Mouse (Mus musculus) liver, adult 2 months (tissue): Measurements from ENCODE around the gene Nav2. TPM values are rescaled to one million over a fixed set of nuclear protein-coding genes. Genes with fewer than 3 reads are reported as not detected.

Source experiments
- DNase-seq: peaks from one replicate; pipeline ENCODE4 v3.0.0-alpha.2; 2011; ENCODE audit warnings: low read depth, low spot score; ENCODE audit errors: extremely low read depth
- H3K27ac ChIP-seq: fragments of 200-500 bp; replicated peaks from 2 replicates; pipeline ENCODE4 v1.5.1; 2012; ENCODE audit warnings: low read depth, mild to moderate bottlenecking, control low read depth, inconsistent platforms, low read length; ENCODE audit not compliant: insufficient read depth
- H3K27me3 ChIP-seq: fragments of 200-500 bp; 2 replicates; pipeline ENCODE4 v1.6.1; 2012; ENCODE audit warnings: mild to moderate bottlenecking, moderate library complexity, low read length, inconsistent platforms; ENCODE audit not compliant: control insufficient read depth, insufficient read depth
- H3K36me3 ChIP-seq: fragments of 200-500 bp; 2 replicates; pipeline ENCODE4 v1.6.1; 2012; ENCODE audit warnings: low read length, inconsistent platforms; ENCODE audit not compliant: control insufficient read depth, insufficient read depth
- H3K4me1 ChIP-seq: fragments of 200-500 bp; 2 replicates; pipeline ENCODE4 v1.6.1; 2011; ENCODE audit warnings: low read length; ENCODE audit not compliant: control insufficient read depth, insufficient read depth
- H3K4me3 ChIP-seq: fragments of 200-500 bp; 2 replicates; pipeline ENCODE4 v1.5.1; 2011; ENCODE audit warnings: low read depth, mild to moderate bottlenecking, control low read depth, low read length, moderate library complexity; ENCODE audit not compliant: insufficient read depth
- H3K79me2 ChIP-seq: fragments of 200-500 bp; 2 replicates; pipeline ENCODE4 v1.6.1; 2012; ENCODE audit warnings: inconsistent platforms, mild to moderate bottlenecking, low read length, moderate library complexity; ENCODE audit not compliant: control insufficient read depth, insufficient read depth
- H3K9ac ChIP-seq: fragments of 200-500 bp; 2 replicates; pipeline ENCODE4 v1.6.1; 2012; ENCODE audit warnings: low read depth, mild to moderate bottlenecking, control low read depth, inconsistent platforms, low read length
- CTCF ChIP-seq: fragments of 200-500 bp; IDR thresholded peaks from 2 replicates; pipeline ENCODE4 v1.5.1; 2011; ENCODE audit warnings: low read depth, low read length, control low read depth
- POLR2A ChIP-seq: fragments of 200-500 bp; IDR thresholded peaks from 2 replicates; pipeline ENCODE4 v1.6.1; 2011; ENCODE audit warnings: low read length, control low read depth; ENCODE audit not compliant: insufficient read depth; ENCODE audit errors: extremely low read depth
- WGBS: fragments of 180-500 bp; shearing (Covaris S2); methylation state at CpG from one replicate; pipeline ENCODE4 v1.1.7; 2018; 5-methylcytosine and 5-hydroxymethylcytosine counted together
- polyA plus RNA-seq: library from polyadenylated mRNA; depleted of rRNA; stranded (reverse); fragments of >200 nt; gene quantifications from 2 replicates; pipeline ENCODE4 v1.2.3, GENCODE M21; 2012
- total RNA-seq: library from RNA; depleted of rRNA; stranded (reverse); fragments of >200 nt; gene quantifications from 2 replicates; pipeline ENCODE4 v1.2.3, GENCODE M21; 2014

Nav2 gene
- total and polyA plus RNA-seq, 2 experiments, result 11.1 to 17.6 TPM

DNA sequence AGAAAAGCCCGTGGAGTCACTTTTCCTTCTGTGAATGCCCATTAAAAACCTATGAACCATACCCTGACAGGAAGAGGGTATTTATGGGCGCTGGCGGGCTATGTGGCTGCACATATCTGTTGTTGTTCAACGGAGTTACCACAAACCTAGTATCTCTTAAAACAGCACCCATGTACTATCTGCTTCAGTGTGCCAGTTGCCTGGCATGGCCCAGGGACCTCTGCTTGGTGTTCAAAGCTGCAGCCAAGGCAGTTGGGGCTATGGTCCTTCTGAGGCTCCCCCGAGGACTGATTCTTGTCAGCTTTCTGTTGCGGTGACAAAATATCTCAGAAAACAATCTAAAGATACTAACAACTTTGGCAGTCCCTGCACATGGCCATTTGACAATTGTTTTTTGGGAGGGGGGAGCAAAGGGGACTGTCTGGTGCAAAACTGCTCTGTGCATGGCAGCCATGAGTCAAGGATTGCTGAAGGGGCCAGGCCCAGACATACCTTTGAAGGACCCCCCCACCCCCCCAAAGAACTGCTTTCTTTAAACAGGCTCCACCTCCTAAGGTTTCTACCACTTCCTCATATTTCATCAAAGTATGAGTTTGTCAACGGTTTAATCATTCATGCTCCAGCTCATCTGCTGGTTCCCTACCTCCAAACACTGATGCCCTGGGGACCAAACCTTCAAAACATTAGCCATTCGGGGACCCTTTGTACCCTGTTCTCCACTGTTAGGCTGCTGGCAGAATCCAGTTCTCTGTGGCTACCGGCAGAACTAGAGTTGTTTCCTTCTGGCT is 43.7 kb upstream of the Nav2 start:
- Histone ChIP-seq H3K9ac (no peak overlapping the region), H3K27me3 (no peaks in the 10 kb centered on the region), H3K4me3 (no peak overlapping the region), H3K4me1 (no peaks in the 10 kb centered on the region), H3K79me2 (no peaks in the 10 kb centered on the region), H3K27ac (no peak overlapping the region), H3K36me3 (peaks cover 11% of the 10 kb centered on the region; the same call in 1 of the 2 replicates)
- WGBS, result 88% methylated on average over 9 of the region's 9 CpGs
- no peak for DNase-seq
- TF ChIP-seq CTCF (no peak), POLR2A (no peak)

DNA sequence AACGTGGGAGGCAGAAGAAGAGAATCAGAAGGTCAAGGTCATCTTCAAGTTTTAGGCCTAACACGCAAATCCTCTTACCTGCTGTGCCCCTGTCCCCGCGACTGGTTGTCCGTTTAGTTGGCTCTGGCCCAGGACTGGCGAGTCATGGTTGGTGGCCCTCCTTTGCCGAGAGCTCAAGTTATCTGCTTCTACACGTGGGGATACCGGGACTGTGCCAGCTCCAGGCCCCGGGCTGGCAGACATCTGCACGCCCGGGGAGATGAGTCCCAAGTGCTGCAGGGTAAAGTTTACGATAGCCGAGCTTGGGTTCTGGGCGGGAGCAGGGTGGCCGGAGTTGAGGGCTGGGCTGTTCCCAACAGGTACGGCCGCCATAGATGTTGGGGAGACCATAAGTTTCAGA is 40.9 kb upstream of the Nav2 start:
- WGBS, result 91% methylated on average over 18 of the region's 18 CpGs
- peaks cover 26% of the 10 kb centered on the region; the same call in 1 of the 2 replicates for H3K36me3 ChIP-seq

DNA sequence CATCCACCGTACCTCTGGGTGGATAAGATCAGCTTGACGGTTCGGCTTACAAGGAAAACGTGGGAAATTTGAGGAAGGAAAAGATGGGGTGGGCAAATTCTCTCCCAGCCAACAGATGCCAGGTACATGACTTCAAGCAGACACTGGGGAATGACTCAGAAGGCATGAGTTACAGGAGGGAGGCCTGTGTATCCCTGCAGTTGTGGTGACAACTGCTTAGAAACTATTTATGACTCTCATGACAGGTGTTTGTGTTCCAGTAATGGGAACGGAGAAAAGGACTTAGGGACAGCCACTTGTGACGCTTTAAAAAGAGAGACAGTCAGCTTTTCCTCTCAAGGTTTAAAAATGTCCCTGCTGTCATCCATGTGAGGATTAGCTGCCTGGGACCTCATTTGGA is 38.4 kb upstream of the Nav2 start:
- peaks cover 6% of the 10 kb centered on the region for H3K4me1 ChIP-seq
- no peak overlapping the region for H3K27ac ChIP-seq
- no peaks in the 10 kb centered on the region for H3K27me3 ChIP-seq
- TF ChIP-seq CTCF (no peak), POLR2A (no peak)
- DNase-seq, result no peak
- peaks cover 37% of the 10 kb centered on the region; the same call in 1 of the 2 replicates for H3K36me3 ChIP-seq
- H3K4me3 ChIP-seq, result no peak overlapping the region
- H3K9ac ChIP-seq, result no peak overlapping the region
- 96% methylated on average over 6 of the region's 6 CpGs for WGBS
- no peaks in the 10 kb centered on the region for H3K79me2 ChIP-seq

More for the DNA sequence above, 40.9 kb upstream of the Nav2 start:
- DNase-seq, result no peak
- TF ChIP-seq POLR2A (no peak), CTCF (no peak)
- H3K4me3 ChIP-seq, result no peak overlapping the region
- no peak overlapping the region for H3K9ac ChIP-seq
- no peaks in the 10 kb centered on the region for H3K79me2 ChIP-seq
- H3K4me1 ChIP-seq, result no peaks in the 10 kb centered on the region
- no peak overlapping the region for H3K27ac ChIP-seq
- no peaks in the 10 kb centered on the region for H3K27me3 ChIP-seq

DNA sequence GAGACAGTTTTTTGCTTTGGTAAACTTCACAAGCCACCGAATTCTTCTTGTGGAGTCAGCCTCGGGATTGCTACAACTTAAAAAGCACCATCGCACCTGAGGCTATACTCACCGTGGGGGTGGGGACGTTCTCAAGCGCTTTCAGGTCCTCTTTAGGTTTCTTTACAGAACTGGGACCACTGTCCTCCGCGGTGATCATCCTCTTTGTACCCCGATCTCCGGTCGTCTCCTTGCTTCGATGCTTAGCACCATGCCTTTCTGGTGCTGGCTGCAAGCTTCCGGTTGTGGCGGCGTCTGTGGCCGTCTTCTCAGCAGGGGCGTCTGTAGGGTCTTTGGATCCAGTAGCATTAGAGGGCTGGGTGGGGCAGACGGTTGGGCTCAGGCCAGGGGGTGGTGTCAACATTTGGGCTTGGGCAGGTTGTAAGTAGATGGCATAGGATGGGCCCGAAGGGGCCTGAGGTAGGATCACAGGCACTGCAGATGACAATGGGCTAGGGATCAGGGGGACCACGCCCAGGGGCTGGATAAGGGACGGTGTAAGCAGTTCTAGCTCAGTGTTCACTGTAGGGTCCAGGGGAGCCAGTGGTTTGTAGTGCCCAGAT is 37.8 kb upstream of the Nav2 start:
- DNase-seq, result no peak
- H3K27me3 ChIP-seq, result no peaks in the 10 kb centered on the region
- H3K36me3 ChIP-seq, result peaks cover 35% of the 10 kb centered on the region; the same call in 1 of the 2 replicates
- TF ChIP-seq POLR2A (no peak), CTCF (no peak)
- H3K9ac ChIP-seq, result no peak overlapping the region
- peaks cover 6% of the 10 kb centered on the region for H3K4me1 ChIP-seq
- 94% methylated on average over 21 of the region's 21 CpGs for WGBS
- H3K79me2 ChIP-seq, result no peaks in the 10 kb centered on the region
- H3K27ac ChIP-seq, result no peak overlapping the region
- H3K4me3 ChIP-seq, result no peak overlapping the region

DNA sequence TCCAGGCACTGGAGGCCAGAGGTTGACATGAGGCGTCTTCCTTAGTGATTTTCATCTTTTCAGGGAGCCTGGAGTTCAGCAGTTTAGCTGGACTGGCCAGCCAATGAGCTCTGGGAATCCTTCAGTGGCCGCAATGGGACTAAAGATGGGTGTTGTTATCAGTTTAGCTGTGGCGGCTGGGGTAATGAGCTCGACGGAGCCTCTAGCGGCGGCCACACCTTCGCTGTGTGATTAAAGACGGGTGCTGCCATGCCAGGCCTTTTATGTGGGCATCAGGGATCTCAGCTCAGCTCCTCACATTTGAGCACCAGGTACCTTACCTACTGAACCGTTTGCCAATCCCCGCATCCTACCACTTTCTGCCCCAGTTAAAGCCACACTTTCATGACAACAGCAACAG is 37.2 kb upstream of the Nav2 start:
- Histone ChIP-seq H3K27me3 (no peaks in the 10 kb centered on the region), H3K36me3 (peaks cover 34% of the 10 kb centered on the region; the same call in 1 of the 2 replicates), H3K4me3 (no peak overlapping the region), H3K79me2 (no peaks in the 10 kb centered on the region), H3K27ac (no peak overlapping the region), H3K9ac (no peak overlapping the region), H3K4me1 (peaks cover 9% of the 10 kb centered on the region)
- 94% methylated on average over 11 of the region's 11 CpGs for WGBS
- no peak for DNase-seq
- TF ChIP-seq CTCF (no peak), POLR2A (no peak)
